Mouse (Mus musculus) MEL (cell line): ENCODE results near the gene Cfap100. TPM values are rescaled to one million over a fixed set of nuclear protein-coding genes. Genes with fewer than 3 reads are reported as not detected.

ENCODE experiments used
- DNase-seq: peaks from one replicate; pipeline ENCODE4 v3.0.0; 2011; ENCODE audit warnings: low read depth, low spot score
- H3K27ac ChIP-seq: 2 replicates; pipeline ENCODE4 v1.5.1; 2012; ENCODE audit warnings: low read depth, mild to moderate bottlenecking, control low read depth, low read length, moderate library complexity; ENCODE audit not compliant: control insufficient read depth
- H3K27me3 ChIP-seq, 2 experiments: fragments of 150-350 bp in 1 of 2; sonication (generic) in 1 of 2; 2 replicates each; pipeline ENCODE4 v1.6.1; 2012; ENCODE audit warnings: low read length in 2 of 2, mild to moderate bottlenecking in 2 of 2, improper control_type of control experiment in 1 of 2, moderate library complexity in 1 of 2; ENCODE audit not compliant: insufficient read depth in 2 of 2, control insufficient read depth in 1 of 2
- H3K36me3 ChIP-seq, 2 experiments: 2 replicates each; pipeline ENCODE4 v1.6.1; 2012 to 2014; ENCODE audit warnings: low read length in 2 of 2, improper control_type of control experiment in 1 of 2, inconsistent platforms in 1 of 2, mild to moderate bottlenecking in 1 of 2; ENCODE audit not compliant: insufficient read depth in 2 of 2, control insufficient read depth in 1 of 2
- H3K4me1 ChIP-seq, 2 experiments: fragments of 150-350 bp in 1 of 2; sonication (generic) in 1 of 2; 2 replicates each; pipeline ENCODE4 v1.6.1; 2012; ENCODE audit warnings: low read length in 2 of 2, improper control_type of control experiment in 1 of 2, mild to moderate bottlenecking in 1 of 2; ENCODE audit not compliant: insufficient read depth in 2 of 2, control insufficient read depth in 1 of 2
- H3K4me3 ChIP-seq, 2 experiments: fragments of 150-350 bp in 1 of 2; sonication (generic) in 1 of 2; 2 replicates each; pipeline ENCODE4 v1.5.1; 2012; ENCODE audit warnings: low read depth in 2 of 2, low read length in 2 of 2, mild to moderate bottlenecking in 2 of 2, moderate library complexity in 2 of 2, control low read depth in 1 of 2, improper control_type of control experiment in 1 of 2; ENCODE audit not compliant: control insufficient read depth in 1 of 2, insufficient read depth in 1 of 2
- H3K79me2 ChIP-seq: 2 replicates; pipeline ENCODE4 v1.6.1; 2012; ENCODE audit warnings: mild to moderate bottlenecking, low read length, moderate library complexity; ENCODE audit not compliant: control insufficient read depth, poor library complexity, insufficient read depth
- H3K9ac ChIP-seq: 2 replicates; pipeline ENCODE4 v1.6.1; 2012; ENCODE audit warnings: low read depth, mild to moderate bottlenecking, control low read depth, low read length, moderate library complexity; ENCODE audit not compliant: control insufficient read depth, poor library complexity, severe bottlenecking
- H3K9me3 ChIP-seq: fragments of 150-350 bp; sonication (generic); replicated peaks from 2 replicates; pipeline ENCODE4 v1.6.1; 2012; ENCODE audit warnings: mild to moderate bottlenecking, low read length, improper control_type of control experiment, moderate library complexity; ENCODE audit not compliant: insufficient read depth
- CHD1 ChIP-seq: IDR thresholded peaks from 2 replicates; pipeline ENCODE4 v1.6.1; 2012; ENCODE audit warnings: low read depth, mild to moderate bottlenecking, inconsistent platforms, low read length, improper control_type of control experiment
- ELF1 ChIP-seq: IDR thresholded peaks from 2 replicates; pipeline ENCODE4 v1.6.1; 2014; ENCODE audit warnings: low read depth, mild to moderate bottlenecking, inconsistent platforms, low read length, improper control_type of control experiment, moderate library complexity
- GATA1 ChIP-seq: IDR thresholded peaks from 2 replicates; pipeline ENCODE4 v1.6.1; 2011; ENCODE audit warnings: low read depth, low read length, improper control_type of control experiment
- HCFC1 ChIP-seq: IDR thresholded peaks from 2 replicates; pipeline ENCODE4 v1.6.1; 2012; ENCODE audit warnings: low read depth, mild to moderate bottlenecking, inconsistent platforms, low read length, improper control_type of control experiment, moderate library complexity
- JUND ChIP-seq: IDR thresholded peaks from 2 replicates; pipeline ENCODE4 v1.6.1; 2011; ENCODE audit warnings: low read depth, mild to moderate bottlenecking, improper control_type of control experiment, low read length
- MAZ ChIP-seq: IDR thresholded peaks from 2 replicates; pipeline ENCODE4 v1.6.1; 2012; ENCODE audit warnings: low read depth, mild to moderate bottlenecking, inconsistent platforms, low read length, improper control_type of control experiment
- POLR2AphosphoS2 ChIP-seq: IDR thresholded peaks from 2 replicates; pipeline ENCODE4 v1.6.1; 2011; ENCODE audit warnings: low read length, improper control_type of control experiment
- POLR2AphosphoS5 ChIP-seq: IDR thresholded peaks from 2 replicates; pipeline ENCODE4 v1.6.1; 2012; ENCODE audit warnings: low read depth, borderline replicate concordance, mild to moderate bottlenecking, inconsistent platforms, low read length, moderate library complexity, mixed read lengths
- RAD21 ChIP-seq: IDR thresholded peaks from 2 replicates; pipeline ENCODE4 v1.6.1; 2011; ENCODE audit warnings: mild to moderate bottlenecking, low read depth, low read length, improper control_type of control experiment
- SMC3 ChIP-seq: IDR thresholded peaks from 2 replicates; pipeline ENCODE4 v1.6.1; 2011; ENCODE audit warnings: low read depth, low read length, improper control_type of control experiment
- TBP ChIP-seq: IDR thresholded peaks from 2 replicates; pipeline ENCODE4 v1.8.0; 2011; ENCODE audit warnings: low read depth, low read length, improper control_type of control experiment
- UBTF ChIP-seq: IDR thresholded peaks from 2 replicates; pipeline ENCODE4 v1.6.1; 2012; ENCODE audit warnings: low read depth, mild to moderate bottlenecking, inconsistent platforms, low read length, improper control_type of control experiment, moderate library complexity, borderline replicate concordance; ENCODE audit not compliant: insufficient read depth
- USF2 ChIP-seq, 2 experiments: IDR thresholded peaks; 2 replicates each; pipeline ENCODE4 v1.6.1; 2011 to 2012; ENCODE audit warnings: improper control_type of control experiment in 2 of 2, low read length in 2 of 2, borderline replicate concordance in 1 of 2, inconsistent platforms in 1 of 2, low read depth in 1 of 2, mild to moderate bottlenecking in 1 of 2; ENCODE audit not compliant: insufficient read depth in 1 of 2
- ZC3H11A ChIP-seq: IDR thresholded peaks from 2 replicates; pipeline ENCODE4 v1.6.1; 2012; ENCODE audit warnings: low read depth, mild to moderate bottlenecking, inconsistent platforms, low read length, improper control_type of control experiment
- ZNF384 ChIP-seq: IDR thresholded peaks from 2 replicates; pipeline ENCODE4 v1.6.1; 2012; ENCODE audit warnings: low read depth, mild to moderate bottlenecking, inconsistent platforms, low read length, improper control_type of control experiment
- polyA plus RNA-seq, 2 experiments: library from polyadenylated mRNA; stranded (reverse) in 1 of 2; unstranded in 1 of 2; fragments of >175 nt in 1 of 2; fragments of >200 nt in 1 of 2; gene quantifications; 2 replicates each; pipeline versions ENCODE4 v1.2.1 to v1.2.4; 2012; ENCODE audit warnings: low replicate concordance in 2 of 2, low read depth in 1 of 2; ENCODE audit not compliant: insufficient read length in 2 of 2, insufficient read depth in 1 of 2, missing spikeins in 1 of 2
- total RNA-seq: library from RNA; depleted of rRNA; stranded (reverse); fragments of 300-350 nt; gene quantifications from 2 replicates; pipeline ENCODE4 v1.2.3, GENCODE M21; 2012

Cfap100 gene
- total and polyA plus RNA-seq, 3 experiments: 0.19 TPM; not detected in 2

- Histone ChIP-seq H3K9me3 (no peaks in the 10 kb centered on the region), H3K27me3 (no peaks in the 10 kb centered on the region; a peak in 1 of 4 replicates), H3K36me3 (no peaks in the 10 kb centered on the region), H3K4me3 (no peak overlapping the region), H3K4me1 (no peaks in the 10 kb centered on the region)
- TF ChIP-seq POLR2AphosphoS2: no peak
- no peak for TF ChIP-seq UBTF
- TF ChIP-seq SMC3: no peak
- no peak for TF ChIP-seq ZC3H11A
- TF ChIP-seq, all 39 proteins: peak for 0
- Histone ChIP-seq H3K27ac (no peak overlapping the region), H3K79me2 (no peaks in the 10 kb centered on the region), H3K9ac (no peak overlapping the region)
- DNase-seq: no peak
These were observed 46.7 kb upstream of the Cfap100 start for GRCm38 (mm10) chr6:90475176-90475853.

GRCm38 (mm10) chr6:90474361-90474750 is 45.8 kb upstream of the Cfap100 start:
- Histone ChIP-seq H3K27me3 (no peaks in the 10 kb centered on the region; a peak in 1 of 4 replicates), H3K9ac (no peak overlapping the region), H3K4me3 (no peak overlapping the region), H3K9me3 (no peaks in the 10 kb centered on the region), H3K36me3 (no peaks in the 10 kb centered on the region), H3K27ac (no peak overlapping the region), H3K4me1 (no peaks in the 10 kb centered on the region), H3K79me2 (no peaks in the 10 kb centered on the region)
- DNase-seq: no peak
- TF ChIP-seq POLR2AphosphoS5: no peak
- no peak for TF ChIP-seq HCFC1
- TF ChIP-seq USF2 (IDR thresholded peaks at IDR 0.05; ENCODE audit: borderline replicate concordance in 1 of 2, insufficient read depth in 1 of 2, low read depth in 1 of 2, low read length in 2 of 2): no peak
- TF ChIP-seq GATA1: no peak
- TF ChIP-seq TBP: no peak
- no peak for TF ChIP-seq JUND
- no peak for TF ChIP-seq CHD1
- TF ChIP-seq ELF1: no peak
- no peak for TF ChIP-seq POLR2AphosphoS2
- TF ChIP-seq ZNF384: no peak
- no peak for TF ChIP-seq MAZ
- TF ChIP-seq RAD21: no peak
